Mouse (Mus musculus) mesoderm, embryonic 11.5 days (tissue): Measurements from ENCODE around the gene B3gnt7.
"Not testable (repeated sequence)": the region's sequence is repeated elsewhere in the genome, so short reads cannot be mapped to it uniquely, and the experiment has no call there.

Source experiments
- DNase-seq: peaks from one replicate; pipeline ENCODE4 v3.0.0-alpha.2; 2012; ENCODE audit warnings: low read depth, low spot score

B3gnt7 gene

DNA sequence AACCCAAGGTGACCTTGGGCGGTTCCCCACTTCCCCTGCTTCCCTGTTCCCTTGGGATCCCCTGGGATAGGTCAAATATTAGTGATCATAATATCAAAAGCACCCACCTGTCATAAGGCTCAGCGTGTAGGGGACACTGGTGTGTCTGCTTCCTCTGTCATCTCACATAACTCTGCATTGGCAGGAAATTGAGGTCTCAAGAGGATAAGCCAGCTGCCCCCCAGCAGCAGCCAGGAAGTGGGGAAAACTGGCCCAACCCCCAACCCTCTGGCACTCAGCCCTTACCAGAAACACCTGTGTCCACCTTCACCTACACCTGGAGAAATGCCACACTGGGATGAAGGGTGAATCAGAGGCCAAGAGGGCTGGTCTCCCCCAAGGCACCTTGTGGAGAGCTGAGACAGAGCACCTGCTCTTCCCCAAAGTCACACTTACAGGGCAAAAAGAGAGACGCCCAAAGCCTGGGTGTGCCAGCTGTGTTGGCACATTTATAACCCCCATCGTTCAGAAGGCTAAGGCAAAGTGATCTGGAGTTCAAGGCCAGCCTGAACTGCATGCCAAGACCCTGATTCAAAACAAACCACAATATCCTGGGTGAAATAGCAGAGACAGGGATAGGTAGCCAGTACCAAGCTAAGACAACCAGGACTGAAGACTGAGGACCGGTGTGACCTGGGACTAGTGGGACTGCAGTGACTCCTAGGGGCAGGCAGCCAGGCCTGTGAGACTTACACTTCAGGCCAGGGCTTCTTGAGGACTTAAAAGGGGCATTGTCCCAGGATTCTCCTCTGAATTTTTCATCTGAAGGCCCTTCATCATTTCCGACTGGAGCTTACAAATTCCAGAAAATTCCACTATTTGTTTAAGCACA, 1.2 kb upstream of the B3gnt7 start:
- no peak for DNase-seq

GRCm38 (mm10) chr1:86303063-86303872, 636 bp downstream of the B3gnt7 start:
- DNase-seq = peak; percentile 73

GRCm38 (mm10) chr1:86303873-86304250, 1.2 kb downstream of the B3gnt7 start:
- no peak for DNase-seq

DNA sequence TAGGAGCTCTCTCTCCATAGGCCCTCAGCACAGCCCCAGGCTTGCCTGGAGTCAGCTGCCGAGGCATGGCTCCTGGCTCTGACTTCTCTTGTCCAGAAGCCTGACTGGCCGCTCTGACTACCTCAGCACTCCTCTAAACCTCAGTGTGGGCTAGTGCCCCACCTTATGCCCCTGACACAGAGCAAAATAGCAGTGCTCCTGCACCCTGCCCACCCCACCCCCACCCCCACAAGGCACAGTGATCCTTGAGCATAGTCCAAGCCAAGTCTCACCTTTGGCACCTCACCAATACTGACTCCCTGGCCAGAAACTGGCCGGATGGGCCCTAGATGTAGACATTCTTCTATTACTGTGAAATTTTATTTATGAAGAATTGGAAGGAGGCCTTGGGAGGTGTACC, 4.1 kb downstream of the B3gnt7 start:
- no peak for DNase-seq

DNA sequence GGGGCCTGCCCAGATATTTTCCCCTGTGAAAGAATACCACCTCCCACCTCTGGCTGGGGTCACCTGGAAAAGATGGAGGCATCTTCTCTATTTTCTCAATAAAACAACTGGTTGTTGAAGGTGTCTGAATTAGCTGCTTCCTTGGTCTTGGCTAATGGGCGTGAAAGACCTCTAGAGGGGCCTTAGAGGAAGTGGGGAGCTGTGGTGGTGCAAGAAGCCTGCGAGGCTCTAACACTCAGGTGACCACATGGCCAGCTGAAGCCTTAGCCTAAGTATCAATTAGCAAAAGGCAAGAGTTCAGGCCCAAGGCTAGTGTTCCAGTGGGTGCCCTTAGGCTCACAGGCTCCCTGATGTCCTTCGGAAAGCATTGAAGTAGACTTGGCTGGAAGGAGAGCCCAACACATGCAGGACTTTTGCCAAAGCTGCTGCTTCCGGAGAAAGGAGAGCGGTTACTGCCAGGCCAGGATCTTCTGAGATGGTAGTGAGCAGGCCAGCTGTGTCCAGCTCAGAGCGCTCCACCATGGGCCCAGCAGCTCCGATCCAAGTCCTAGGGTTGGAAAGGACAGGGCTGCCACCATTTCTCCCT, 4.6 kb downstream of the B3gnt7 start:
- DNase-seq = no peak

GRCm38 (mm10) chr1:86307871-86308641, 5.4 kb downstream of the B3gnt7 start:
- no peak for DNase-seq

- no peak for DNase-seq
These were observed 6.7 kb downstream of the B3gnt7 start for GRCm38 (mm10) chr1:86309270-86309833.

GRCm38 (mm10) chr1:86310536-86311310, 8.1 kb downstream of the B3gnt7 start:
- DNase-seq = no peak

DNA sequence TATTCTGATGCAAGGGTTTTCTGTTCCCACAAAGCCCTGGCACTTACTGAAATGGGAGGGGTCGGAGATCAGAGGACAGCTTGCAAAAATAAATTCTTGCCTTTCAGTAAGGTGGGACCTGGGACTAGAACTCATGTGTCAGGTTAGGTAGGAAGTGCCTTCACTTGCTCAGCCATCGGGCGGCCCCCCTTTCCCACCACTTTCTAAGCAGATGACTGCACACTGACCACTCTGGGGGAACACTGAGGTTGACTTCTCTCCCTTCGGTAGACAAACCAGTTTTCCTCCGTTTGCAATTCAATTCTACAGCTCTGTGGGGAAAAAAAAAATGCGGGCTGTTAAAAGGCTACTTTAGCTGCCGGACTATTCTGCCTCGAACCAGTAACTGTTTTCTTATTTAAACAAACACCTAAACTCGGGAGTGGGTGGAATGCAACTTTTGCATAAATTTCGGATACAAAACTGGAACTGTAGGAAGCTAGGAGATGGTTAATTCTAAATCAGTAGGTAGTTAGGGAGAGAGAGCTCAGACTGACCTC, 8.9 kb downstream of the B3gnt7 start:
- DNase-seq = no peak

DNA sequence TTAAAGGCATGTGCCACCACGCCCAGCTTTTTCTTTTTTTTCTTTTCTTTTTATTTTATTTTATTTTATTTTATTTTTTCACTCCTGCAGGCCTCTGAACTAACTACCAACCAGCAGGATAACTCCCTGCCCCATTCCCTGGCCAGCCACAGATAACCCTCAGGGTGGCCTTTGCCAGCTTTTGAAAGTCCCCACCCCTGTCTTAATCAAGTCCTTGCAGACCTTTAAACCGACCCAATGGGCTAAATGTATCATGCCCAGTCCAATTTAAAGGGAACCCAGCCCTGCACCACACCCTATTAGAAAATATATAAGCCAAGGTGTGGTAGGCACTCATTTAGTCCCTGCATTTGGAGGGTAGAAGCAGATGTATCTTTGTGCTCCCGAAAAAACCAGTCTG, 9.6 kb downstream of the B3gnt7 start:
- DNase-seq = no peak

DNA sequence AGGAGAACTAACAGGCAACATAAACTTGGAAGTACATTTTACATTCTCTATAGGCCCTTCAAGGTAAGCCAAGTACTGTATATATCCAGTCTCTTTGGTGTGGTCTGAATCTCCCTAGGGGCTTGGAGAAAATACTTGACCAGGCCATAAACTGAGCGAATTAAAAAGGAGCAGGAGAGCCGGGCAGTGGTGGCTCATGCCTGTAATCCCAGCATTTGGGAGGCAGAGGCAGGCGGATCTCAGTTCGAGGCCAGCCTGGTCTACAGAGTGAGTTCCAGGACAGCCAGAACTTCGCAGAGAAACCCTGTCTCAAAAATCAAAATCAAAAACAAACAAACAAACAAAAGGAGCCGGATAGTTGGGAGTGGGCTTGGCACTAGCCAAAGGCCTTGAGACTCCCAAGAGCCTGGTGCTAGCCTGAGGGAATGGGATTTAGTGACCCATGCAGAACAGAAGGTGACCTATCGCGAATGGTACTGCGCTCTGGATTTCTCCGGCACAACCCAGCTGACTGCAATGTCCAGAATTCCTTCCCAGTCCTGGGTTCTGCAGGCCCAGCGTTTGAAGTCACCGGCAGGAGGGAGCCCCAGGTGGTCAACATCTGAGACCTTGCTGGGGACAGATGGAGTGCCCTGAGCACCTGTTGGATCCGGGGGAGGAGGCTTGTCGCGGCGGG, 10.6 kb downstream of the B3gnt7 start:
- no peak for DNase-seq

- no peak for DNase-seq
These were observed 11.1 kb downstream of the B3gnt7 start for GRCm38 (mm10) chr1:86313772-86314125.

DNA sequence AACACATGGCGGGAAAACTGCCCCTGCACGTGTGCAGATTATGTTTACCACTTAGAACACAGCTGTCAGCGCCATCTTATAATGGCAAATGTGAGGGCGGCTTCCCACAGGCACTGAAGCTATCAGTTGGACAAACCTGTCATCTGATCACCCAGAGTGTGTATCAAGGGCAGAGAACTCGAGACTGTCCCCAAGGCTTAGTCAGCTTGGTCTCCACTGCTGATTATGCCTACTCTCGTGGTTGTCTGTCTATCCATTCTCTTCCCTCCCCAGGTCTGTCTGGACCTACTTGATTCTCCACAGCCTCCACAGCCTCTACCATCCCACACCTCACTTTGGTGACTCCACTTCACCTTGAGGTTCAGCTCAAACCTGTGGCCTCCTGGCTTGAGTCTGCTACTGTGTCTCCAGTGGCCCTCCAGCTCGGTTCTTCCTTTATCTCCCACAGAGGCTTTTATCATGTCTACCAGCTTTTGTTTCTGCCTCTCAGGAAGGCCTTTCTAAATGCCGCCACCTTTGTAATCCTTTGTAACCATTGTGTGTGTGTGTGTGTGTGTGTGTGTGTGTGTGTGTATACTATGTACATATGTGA, 18.3 kb downstream of the B3gnt7 start:
- DNase-seq = no peak

GRCm38 (mm10) chr1:86336330-86336729, 33.7 kb downstream of the B3gnt7 start:
- no peak for DNase-seq

DNA sequence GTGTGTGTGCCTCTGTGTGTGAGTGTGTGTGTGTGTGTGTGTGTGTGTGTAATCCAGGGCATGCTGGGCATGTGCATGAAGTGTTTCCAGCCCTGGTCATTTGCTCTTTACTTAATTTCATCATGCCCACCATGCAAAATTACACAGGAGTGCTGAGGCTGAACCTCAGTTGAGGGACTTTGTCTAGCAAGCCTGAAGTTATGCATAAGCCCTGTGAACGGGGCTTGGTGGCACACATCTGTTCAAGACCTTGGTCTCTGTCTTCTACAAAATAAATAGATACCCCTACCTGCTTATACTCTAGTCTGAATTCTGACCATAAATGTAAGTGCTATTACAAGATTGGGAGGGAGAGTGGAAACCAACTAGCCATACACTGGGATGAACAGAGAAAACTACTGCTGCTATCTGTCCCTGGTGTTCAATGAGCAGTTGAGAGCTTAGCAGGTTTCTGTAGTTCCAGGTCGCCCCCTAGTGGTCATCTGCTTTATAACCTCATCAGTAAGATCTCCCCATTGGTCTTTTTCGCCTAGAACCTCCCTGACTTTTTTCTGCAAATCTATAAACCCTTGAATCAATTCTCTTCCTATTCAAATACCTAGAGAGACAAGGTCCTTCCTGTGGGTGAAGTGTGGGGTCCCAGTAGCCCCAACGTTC, 36.7 kb downstream of the B3gnt7 start:
- peak; percentile 89 for DNase-seq

DNA sequence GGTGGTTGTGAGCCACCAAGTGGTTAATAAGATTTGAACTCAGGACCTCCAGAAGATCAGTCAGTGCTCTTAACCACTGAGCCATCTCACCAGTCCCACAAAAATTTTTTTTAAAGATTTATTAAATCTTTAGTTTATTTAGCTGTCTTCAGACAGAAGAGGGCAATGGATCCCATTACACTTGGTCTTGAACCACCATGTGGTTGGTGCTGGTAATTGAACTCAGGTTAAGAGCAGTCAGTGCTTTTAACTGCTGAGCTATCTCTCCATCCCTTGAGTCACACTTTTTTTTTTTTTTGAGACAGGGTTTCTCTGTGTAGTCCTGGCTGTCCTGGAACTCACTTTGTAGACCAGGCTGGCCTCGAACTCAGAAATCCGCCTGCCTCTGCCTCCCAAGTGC, 38.5 kb downstream of the B3gnt7 start:
- DNase-seq = not testable (repeated sequence)

DNA sequence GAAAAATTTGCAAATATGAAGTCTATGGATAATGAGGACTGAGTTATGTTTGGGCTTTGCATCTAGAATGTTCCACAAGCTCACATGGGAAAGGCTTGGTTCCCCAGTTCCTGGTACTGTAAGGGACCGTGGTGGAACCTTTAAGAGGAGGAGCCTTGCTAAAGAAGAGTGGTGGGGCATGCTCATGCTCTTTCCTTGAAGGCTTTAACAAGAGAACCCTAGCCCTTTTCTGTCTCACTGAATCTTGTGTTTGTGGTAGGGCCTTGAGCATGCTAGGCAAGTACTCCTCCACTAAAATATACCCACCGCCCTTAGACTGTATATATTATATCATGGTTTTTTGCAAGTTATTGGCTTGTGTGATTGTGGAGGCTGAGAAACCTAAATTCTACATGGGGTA, 39.7 kb downstream of the B3gnt7 start:
- DNase-seq = no peak

GRCm38 (mm10) chr1:86343087-86343645, 40.5 kb downstream of the B3gnt7 start:
- DNase-seq = no peak
